Mouse (Mus musculus): ENCODE results near the gene Apba1.

The Apba1 gene

DNA sequence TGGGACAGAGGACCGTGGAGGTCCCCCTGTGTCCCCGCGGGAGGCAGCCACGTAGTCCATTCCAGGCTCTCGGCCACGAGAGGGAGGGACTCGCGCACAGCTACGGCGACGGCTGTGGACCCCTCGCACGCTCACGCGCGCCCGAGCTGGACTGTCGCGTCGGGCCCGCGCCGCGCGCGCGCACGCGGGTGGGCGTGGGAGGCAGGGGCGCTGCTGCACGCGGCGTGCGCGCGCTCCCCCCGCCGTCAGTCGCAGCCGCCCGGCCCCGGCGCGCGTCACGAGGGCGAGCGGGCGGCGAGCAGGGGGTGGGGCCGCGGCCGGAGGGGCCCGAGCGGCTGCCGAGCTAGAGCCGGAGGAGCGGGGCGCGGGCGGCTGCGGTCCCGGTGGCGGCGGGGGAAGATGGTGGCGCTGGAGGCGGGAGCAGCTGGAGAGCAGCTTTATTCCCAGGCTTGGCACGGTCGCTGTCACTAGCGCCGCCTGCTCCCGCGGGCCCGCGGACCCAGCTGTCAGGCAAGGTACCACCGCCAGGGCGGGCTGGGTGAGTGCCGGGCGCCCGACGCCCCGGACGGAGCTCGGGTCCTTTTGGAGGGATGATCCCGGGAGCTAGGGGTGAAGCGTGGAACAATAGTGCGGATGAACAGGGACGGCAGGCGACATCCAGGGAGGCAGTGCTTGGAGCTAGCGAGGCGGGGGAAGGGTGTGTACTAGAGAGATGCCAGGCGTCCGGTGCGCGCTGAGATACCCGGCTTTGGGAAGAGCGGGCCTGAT is at the start of gene Apba1:
Gene Apba1 (plus strand): TSS at position 334 of the 768 bp plus-strand sequence.
- DNase-seq = peak; percentile 86

DNA sequence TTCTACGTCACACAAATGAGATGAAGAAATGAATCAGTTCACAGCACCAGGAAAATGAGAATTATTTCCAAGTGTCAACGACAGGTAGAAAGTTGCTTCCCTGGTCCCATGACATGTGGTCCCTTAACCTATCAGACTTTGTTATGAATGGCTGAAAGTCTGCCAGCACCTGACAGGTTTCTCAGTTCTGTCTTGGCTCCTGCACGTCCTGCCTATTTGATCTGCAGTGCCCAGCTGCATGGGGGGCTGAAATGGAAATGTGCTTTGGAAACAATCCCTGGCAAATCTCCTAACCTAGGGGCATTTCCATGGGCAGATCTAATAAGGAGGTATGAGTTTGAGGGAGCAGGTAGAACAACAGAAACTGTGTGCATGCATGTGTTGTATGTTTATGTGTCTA is 12.2 kb upstream of the Apba1 start:
- DNase-seq = no peak

DNA sequence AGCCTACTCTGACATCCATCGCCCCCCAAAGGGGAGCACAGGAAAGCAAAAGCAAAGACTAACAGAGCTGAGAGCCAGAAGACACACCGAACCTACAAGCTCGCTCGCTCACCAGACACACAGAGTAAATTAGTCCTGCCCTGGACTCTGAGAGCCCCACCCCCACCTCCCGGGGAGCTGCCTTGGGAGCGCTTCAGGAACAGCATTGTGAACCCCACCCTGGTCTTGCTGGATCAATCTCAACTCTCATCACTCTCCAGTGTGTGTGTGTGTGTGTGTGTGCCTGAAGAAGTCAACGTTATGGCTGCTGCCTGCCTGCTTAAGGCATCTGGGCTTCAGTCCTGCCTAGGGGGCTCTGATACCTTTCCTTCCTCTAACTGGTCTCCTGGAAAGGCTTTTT is 1.7 kb upstream of the Apba1 start:
- no peak for DNase-seq

DNA sequence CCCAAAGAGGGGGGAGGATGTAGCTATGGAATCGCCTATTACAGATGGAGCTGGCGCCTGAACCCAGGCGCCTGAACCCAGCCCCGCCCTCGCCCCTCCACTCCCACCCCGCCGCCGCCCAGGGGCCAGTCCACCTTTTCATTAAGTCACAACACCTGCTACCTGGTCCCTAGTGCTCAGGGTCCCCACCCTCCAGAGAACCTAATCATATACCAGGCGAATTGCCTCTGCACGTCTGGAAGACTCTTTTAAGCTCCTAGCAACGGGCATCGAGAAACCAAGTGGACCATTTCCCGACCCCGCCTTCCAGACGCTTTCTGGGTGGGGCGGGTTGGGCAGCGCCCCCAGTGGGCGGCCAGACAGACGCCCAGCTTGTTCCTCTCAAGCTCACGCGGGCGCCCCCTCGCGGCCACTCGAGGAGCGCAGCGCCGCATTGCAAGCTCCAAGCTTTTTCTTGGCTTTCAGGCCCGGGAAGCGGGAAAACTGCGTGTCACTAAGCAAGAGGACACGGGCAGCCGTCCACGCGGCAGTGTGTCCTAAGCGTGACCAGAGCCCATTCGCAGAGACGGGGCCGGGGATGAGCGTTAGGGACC is 630 bp upstream of the Apba1 start:
- peak; percentile 94 for DNase-seq

DNA sequence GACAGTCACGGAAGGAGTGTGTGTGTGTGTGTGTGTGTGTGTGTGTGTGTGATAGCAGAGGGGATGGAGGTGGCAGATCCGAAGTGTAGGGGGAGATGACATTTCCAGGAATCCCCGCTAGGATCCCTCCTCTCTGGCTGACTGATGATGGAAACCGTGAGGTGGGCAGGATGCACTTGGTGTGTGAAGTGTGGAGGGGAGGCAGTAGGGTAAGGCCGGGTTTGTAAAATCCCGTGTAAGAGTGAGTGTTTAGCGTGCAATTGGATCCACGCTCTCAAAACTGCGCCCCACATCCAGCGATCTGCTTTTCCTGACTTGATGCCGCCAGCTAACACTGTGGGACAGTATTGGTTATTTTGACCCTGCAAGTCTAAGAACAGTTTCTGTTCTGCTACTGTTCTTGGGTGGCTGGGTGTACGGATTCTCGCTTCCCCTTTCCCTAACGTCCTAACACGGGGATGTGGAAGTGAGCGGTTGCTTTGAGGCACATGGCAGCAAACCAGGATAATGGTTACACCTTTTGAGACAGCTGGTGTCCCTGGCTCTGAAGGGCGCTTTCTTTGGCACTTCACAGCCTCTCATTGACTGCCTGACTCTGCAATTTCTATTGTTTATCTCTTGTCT is 747 bp downstream of the Apba1 start:
- DNase-seq = no peak

DNA sequence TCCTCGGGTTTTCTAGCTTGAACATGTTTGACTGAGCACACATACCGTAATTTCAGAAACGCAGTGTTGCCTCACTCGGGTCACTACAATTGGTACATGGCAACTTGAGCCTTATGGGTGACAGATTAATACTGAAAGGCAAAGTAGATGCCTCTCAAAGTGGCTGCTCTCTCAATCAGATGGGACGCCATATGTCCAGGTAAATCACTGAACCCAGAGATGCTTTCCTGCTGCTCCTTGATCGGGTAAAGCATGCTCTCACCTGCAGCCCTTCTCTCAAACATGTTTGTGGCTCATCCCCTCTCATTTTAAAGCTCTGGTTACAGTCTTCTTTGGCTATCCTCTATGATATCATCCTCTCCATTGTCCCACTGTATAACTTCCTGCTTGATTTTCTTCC is 4.7 kb downstream of the Apba1 start:
- no peak for DNase-seq

DNA sequence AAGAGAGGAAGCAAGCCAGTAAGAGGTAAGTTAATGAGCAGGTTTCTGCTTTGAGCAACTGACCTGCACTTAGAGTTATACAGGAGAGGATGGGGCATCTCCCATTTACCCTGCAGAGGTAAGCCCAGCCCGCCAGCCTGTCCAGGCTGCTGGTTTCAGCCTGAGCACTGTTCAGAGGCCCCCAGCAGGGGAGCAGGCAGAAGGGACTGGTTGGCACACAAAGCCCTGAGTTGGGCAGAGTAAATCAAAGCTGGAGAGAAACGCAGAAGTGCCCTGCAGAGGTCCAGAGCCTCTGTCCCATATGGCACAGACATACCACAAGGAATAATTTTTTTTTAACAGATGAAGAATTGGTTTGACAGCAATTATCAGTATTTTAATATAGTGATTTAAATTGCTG is 5.4 kb downstream of the Apba1 start:
- no peak for DNase-seq

DNA sequence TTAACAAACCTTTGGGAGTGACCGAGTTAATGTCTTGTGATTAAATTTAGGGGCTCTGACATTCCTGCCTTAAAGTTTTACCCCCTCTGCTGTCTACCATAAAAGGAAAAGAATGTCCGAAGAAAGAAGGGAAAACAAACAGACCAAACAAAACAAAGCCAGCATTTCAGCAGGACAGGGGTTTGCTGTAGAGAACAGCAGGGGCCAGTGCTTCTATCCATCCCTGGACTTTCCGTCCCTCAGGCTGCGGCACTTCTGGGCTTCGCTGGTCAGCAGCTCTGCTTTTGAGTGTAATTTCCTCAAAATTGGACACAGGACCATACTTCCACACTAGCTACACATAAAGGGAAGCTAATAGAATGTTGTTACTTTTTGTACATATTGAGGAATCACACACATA is 10.2 kb downstream of the Apba1 start:
- no peak for DNase-seq

DNA sequence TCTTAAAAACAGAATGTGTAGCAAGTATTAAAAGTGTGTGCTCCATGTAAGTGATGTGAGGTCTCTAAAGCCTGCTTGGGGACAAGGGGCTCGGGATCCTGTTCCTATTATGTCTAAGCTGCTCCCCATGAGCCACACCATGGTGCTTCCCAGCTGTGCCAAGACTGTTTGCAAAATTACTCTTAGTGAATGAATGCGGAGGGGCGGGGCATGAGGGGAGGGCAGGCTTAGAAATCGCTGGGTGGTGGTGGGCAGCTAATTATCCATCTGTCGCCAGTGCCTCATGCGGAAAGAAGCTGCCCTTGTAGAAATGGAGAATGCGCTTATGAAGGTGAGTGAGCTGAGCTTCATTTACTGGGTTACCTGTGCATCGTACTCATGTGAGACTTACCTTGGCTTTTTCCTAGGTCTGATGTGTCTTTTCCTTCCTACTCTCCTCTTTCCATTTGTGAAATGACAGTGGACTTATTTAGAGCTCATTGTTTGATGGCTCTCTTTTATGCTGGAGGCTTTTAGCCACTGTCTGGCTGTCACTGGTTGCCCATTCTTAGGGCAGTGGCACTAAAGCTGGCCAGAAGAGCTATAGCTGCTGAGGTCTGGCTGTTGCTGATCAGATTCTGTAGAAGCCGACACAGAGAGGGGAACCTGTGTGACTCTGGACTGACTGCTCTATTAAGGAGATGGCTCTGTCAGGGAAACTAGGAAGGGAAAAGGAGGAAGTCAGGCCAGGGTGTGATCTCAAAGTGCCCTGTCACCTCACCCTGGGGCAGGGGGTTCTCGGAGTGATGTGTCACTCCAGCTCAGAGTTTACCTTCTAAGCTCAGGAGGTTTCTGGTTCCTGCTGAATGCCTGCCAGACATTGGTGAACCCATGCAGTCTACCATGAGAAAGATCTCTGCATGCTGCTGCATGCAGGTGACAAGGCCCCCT is 12.1 kb downstream of the Apba1 start:
- DNase-seq = no peak

DNA sequence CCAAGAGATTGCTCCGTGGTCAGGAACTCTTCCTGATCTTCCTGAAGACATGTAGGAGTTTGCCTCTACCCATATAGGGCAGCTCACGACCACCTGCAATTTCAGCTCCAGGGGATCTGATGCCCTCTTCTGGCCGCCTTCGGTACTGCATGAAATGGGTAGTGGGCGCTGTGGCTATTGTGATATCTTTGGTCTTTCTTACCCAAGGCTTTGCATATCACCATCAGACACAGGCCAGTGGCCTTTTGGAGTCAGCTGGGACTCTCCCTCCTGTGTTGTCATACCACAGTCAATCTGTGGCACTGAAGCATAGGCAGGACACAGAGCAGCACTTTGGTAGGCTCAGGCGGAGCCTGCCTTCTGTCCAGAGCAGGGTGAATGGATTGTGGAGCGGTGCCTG is 13.3 kb downstream of the Apba1 start:
- DNase-seq = no peak

DNA sequence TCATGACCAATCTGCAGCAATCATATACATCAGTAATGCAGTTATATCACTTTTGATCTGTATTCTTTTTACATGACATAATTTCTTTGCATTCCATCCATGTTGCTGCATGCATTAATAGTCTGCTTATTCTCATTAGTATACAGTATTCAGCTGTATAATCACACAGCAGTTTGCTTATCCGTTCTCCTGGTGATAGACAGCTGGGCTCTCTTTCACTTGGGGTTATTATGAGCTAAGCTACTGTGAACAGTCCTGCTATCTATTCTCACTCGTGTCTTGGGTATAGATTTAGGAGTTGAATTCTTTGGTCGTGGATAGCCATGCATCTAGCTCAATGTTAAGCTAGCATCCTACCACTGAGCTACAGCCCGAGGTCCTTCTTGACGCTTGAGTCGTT is 16.7 kb downstream of the Apba1 start:
- no peak for DNase-seq

DNA sequence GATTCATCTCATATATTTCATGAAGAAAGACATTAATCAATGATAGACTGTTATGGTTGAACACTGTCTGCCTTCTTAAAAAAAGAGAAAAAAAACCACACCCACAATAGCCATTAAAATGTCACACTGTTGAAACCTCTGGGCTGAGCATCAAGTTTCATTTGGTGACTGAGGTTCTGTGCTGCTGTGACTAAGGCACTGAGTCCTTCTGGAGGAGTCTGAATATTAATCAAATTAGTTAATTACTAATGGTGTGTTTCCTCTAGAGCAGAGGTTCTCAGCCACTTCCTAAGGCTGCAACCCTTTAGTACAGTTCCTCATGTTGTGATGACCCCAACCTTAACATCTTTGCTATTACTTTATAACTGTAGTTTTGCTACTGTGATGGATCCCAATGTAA is 20.4 kb downstream of the Apba1 start:
- no peak for DNase-seq

DNA sequence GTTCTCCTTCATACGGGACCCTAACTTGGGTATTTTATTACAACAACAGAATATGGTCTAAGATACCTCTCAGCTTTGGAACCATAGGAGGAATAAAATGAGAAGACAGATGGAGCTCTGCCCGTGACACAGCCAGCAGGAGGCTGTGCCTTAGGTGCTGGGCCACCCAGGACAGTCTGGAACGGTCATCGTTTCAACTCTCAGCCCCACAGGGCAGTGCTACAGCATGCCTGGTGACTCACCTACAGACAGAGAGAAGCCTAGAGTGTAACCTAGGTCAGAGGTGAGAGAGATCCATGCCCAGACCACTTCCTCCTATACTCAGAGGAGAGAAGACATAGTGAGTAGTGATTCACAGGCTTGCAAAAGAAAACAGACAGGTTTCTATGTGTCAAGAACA is 21.4 kb downstream of the Apba1 start:
- no peak for DNase-seq

DNA sequence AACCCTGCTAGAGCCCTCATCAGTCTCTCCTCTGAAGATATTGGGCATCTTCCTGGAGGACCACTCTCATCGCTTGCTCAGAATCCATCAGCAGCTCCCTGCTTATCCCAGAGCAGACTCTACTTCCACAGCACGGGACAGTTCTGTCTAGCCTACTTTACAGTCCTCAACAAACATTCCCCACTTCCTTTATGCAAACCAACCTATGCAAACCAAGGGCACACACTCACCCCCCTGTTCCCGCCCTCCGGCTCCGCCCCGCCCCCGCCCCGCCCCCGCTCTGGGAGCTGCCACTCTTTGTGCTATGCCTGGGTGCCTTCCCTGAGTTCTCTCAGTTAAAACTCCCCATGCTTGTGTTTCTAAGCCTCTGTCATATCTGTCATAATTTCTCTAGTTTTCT is 23.3 kb downstream of the Apba1 start:
- DNase-seq = no peak

DNA sequence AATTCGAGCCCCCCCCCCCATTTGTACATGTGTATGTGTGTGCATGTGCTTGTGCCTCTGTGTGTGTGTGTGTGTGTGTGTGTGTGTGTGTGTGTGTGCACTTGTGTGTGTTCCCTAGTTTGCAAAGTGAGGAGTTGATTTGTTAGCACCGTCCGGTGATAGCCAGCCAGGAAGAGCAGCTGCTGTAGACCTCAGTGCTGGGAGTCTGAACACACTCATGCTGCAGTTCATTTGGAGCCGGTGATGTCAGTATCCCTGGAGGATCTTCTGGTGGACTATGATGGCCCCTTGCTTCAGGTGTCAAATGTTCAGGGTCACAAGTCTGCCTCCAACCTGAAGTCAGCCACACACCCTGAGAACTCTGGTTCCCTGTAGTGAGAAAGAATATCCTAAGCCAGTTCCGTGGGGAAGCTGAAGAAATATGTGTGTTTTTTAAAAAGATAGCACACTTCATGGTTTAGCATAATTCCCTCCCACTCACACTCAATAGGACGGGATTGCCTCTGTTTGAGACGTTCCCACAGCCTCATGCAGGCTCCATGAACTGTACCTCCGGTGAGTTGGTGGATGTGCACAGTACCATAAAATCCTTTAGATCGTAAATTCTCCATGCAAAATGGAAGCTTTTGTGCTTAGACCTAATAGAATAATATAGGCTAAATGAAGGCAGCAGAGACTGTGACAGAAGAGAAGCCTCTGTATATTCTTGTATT is 29.9 kb downstream of the Apba1 start:
- no peak for DNase-seq

DNA sequence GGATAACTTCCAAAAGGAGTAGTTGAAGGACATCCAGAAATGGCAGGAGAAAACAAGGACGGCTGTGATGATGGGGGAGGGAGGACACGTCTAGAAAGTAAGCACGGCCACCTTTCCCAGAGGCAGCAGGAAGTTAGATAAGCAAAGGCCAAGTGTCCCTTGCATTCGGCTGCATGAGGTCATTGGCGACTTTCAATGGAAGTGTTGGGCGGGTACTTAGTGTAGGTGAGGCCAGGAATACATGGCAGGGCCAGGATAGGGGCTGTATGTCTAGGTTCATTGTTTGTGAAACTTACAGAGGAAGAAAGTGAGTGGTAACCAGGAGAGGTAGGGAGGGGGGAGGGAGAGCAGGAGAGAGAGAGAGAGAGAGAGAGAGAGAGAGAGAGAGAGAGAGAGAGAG is 33.0 kb downstream of the Apba1 start:
- no peak for DNase-seq

DNA sequence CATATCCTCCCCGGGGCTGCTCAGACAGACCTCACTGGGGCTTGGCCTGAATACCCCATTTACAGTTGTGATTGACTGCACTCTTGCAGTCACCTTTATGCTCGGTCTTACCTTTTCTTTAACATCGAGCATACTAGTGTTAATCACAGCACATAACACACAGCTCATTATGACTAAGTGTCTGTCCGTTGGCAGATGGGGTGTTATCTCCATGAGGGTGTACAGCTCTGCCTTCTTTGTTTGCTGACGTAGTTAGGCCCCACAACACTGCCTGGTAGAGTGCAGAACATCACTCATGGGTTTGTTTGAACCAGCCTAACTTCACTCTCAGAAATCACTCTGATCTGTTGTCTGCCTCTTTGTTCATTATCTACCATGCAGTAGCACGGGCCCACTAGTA is 33.9 kb downstream of the Apba1 start:
- no peak for DNase-seq

DNA sequence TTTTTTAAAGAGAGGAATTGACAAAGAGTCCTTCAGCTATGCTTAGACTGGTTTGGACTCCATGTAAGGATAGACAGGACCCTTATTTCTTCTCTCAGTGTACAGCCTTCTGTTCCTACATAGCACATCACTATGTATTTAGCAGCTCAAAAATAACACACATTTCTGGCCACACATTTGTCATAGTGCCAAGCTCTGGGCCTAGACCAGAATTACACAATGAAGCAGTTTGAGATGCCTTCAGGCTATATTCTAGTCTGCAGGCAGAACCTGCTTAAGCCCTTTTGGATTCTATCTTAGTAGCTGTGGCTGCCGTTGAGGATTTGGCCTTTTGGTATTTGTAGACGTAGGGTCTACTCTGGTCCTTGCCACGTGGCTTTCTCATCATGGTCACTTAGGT is 35.8 kb downstream of the Apba1 start:
- DNase-seq = peak; percentile 43

DNA sequence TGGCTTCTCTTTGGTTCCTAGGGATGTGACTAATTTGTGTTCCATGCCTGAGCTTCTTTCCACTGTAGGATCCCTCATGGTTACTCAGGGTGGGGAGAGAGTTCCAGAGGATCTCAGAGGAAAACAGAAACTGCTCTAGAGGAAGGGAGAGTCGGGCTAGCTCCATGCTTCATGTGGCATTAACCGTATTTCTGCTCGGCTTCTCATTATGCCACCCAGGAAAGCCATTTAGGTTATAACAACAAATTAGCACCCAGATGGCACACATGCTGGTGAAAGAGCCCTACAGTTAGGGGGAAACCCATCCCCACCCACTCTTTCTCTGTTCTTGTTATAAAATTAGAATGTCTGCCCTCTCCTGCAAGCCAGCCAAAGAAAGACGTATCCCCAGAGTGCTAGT is 36.5 kb downstream of the Apba1 start:
- peak; percentile 19 for DNase-seq

DNA sequence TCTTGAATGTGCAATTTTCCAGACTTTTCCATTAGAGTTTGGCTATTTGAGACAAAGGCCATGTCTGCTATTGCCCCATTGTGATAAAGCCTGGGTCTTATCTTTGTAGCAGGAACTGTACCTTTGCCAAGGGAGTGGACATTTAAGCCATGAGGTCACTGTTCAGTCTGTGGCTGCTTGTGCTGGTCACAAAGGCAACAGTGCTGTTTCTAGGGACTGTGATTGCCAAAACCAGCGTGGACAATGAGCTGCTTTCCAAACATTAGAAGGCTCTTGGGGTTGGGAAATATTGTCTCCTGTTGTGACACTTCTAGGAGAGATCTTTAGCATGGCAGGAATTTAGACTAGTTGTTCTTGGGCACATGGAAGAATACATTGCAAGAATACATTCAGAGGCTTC is 42.5 kb downstream of the Apba1 start:
- no peak for DNase-seq

DNA sequence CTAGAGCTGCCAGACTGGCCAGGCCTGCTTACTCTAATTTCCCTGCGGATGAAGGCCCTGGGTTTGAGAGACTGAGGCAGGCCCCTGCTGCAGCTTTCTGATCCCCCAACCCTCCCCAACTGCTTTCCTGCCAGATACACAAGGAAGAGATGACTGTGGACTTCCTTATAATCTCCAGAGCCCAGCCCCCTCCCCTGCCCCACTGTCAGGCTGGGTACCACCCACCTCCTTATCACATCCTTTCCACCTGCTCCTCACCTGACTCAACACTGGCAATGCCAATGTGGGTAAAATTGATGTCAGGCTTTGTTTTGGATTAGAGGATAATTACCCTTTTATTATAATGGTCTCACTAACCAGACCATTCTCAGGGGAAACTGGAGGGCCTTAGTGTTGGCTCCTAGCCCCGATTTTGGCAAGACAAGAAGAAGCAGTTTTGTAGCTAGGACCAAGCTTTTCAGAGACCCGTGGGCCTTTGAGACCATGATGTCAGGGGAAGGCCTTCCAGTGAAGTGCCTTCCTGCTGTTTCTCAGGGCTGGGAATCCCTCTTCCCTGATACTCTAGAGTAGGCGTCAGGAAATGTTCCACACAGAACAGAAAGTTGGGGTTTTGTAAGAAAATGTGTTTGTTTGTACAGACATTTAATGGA is 44.7 kb downstream of the Apba1 start:
- DNase-seq = no peak

DNA sequence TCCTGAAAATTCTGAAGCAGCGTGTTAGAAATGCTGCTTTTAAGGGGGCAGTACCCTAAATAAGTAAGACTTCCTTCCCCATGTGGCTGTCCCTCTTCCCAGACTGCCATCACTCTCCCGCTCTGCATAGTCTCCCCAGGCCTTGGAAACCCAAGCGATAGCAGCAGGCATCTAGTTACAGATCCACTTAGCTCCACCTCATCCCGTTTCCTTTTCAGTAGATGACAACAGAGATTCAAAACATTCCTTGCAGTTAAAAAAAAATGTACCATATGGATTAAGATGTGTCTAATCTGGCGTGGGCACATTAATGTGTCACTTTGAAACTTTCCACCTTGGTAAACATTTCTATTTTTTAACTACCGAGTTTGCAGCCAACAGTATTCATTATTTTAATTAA is 48.1 kb downstream of the Apba1 start:
- DNase-seq = no peak

All from right cerebral cortex, adult 18-20 months (tissue).